21 mouse cellular contexts compared by ENCODE assay signal in genomic region chr1:62444406-62444805, GRCm38 (mm10).
DNase-seq lines count a peak whose midpoint lies in the region; ATAC-seq and TF ChIP-seq lines count a peak whose summit lies in the region.
"Had no signal": no experiment of that assay in that cellular context is flagged by ENCODE, and none has a peak within 500 bp of the region (broad histone marks: within the 10 kb centered on the region; RNA-seq: fewer than 3 reads in every experiment).

No protein-coding gene starts in this region.

- H3K4me3 ChIP-seq in embryonic facial prominence, embryonic 14.5 days (ENCODE audit: low read depth, low read length): no peak overlapping the region
- H3K4me3 ChIP-seq in embryonic facial prominence, embryonic 10.5 days: no peak overlapping the region
- H3K4me3 ChIP-seq in embryonic fibroblast, embryonic 13.5 days (ENCODE audit: insufficient read depth, low read length): no peak overlapping the region
- H3K4me3 ChIP-seq: embryonic facial prominence, embryonic 12.5 days; embryonic facial prominence, embryonic 15.5 days; forebrain, embryonic 12.5 days had no signal

- H3K27me3 ChIP-seq in embryonic facial prominence, embryonic 14.5 days (replicated peaks; ENCODE audit: control insufficient read depth, insufficient read depth, low read length): no peaks in the 10 kb centered on the region
- no peaks in the 10 kb centered on the region for H3K27me3 ChIP-seq in embryonic facial prominence, embryonic 10.5 days (replicated peaks; ENCODE audit: low read depth, poor library complexity, severe bottlenecking)
- H3K27me3 ChIP-seq: embryonic facial prominence, embryonic 12.5 days; embryonic facial prominence, embryonic 15.5 days; forebrain, embryonic 12.5 days; Patski had no signal

- TF ChIP-seq CTCF in embryonic fibroblast, embryonic 13.5 days (IDR thresholded peaks at IDR 0.05; ENCODE audit: borderline replicate concordance, insufficient read depth, low read length): no peak

- no peak for TF ChIP-seq POLR2A in embryonic fibroblast, embryonic 13.5 days (IDR thresholded peaks at IDR 0.05; ENCODE audit: low read depth, low read length)

- H3K4me1 ChIP-seq in embryonic facial prominence, embryonic 14.5 days (ENCODE audit: control insufficient read depth, insufficient read depth, low read length): peaks cover 9% of the 10 kb centered on the region
- 0 out of 2 replicates have a peak, but pooled peaks cover 4% of the 10 kb centered on the region for H3K4me1 ChIP-seq in embryonic facial prominence, embryonic 10.5 days
- H3K4me1 ChIP-seq in embryonic fibroblast, embryonic 13.5 days (ENCODE audit: control insufficient read depth, insufficient read depth, low read length): peaks cover 9% of the 10 kb centered on the region
- H3K4me1 ChIP-seq: forebrain, embryonic 12.5 days had no signal

- no peaks in the 10 kb centered on the region for H3K36me3 ChIP-seq in embryonic facial prominence, embryonic 14.5 days (ENCODE audit: control insufficient read depth, insufficient read depth, low read length)
- H3K36me3 ChIP-seq in embryonic facial prominence, embryonic 10.5 days (replicated peaks): no peaks in the 10 kb centered on the region
- H3K36me3 ChIP-seq: embryonic facial prominence, embryonic 12.5 days; embryonic facial prominence, embryonic 15.5 days; forebrain, embryonic 12.5 days had no signal

- no peak overlapping the region for H3K4me2 ChIP-seq in embryonic facial prominence, embryonic 14.5 days (ENCODE audit: low read depth, low read length)
- H3K4me2 ChIP-seq: embryonic facial prominence, embryonic 12.5 days; embryonic facial prominence, embryonic 15.5 days; forebrain, embryonic 12.5 days had no signal

- H3K9me3 ChIP-seq in embryonic facial prominence, embryonic 14.5 days (ENCODE audit: control insufficient read depth, low read length): no peaks in the 10 kb centered on the region
- no peaks in the 10 kb centered on the region for H3K9me3 ChIP-seq in embryonic facial prominence, embryonic 10.5 days
- H3K9me3 ChIP-seq: embryonic facial prominence, embryonic 12.5 days; embryonic facial prominence, embryonic 15.5 days; forebrain, embryonic 12.5 days had no signal

- H3K27ac ChIP-seq in embryonic facial prominence, embryonic 14.5 days (replicated peaks; ENCODE audit: low read depth, low read length): no peak overlapping the region
- no peak overlapping the region for H3K27ac ChIP-seq in embryonic facial prominence, embryonic 10.5 days (replicated peaks)
- peak overlapping the region; percentile 92 for H3K27ac ChIP-seq in embryonic fibroblast, embryonic 13.5 days (ENCODE audit: insufficient read depth, low read length)
- H3K27ac ChIP-seq: embryonic facial prominence, embryonic 12.5 days; embryonic facial prominence, embryonic 15.5 days; forebrain, embryonic 12.5 days had no signal

- 67% methylated on average over 3 of the region's 3 CpGs for WGBS in embryonic facial prominence, embryonic 14.5 days
- 93% methylated on average over 3 of the region's 3 CpGs for WGBS in embryonic facial prominence, embryonic 10.5 days

- peak; percentile 70 for DNase-seq in embryonic facial prominence, embryonic 14.5 days (ENCODE audit: low spot score)
- no peak for DNase-seq in embryonic facial prominence, embryonic 10.5 days (ENCODE audit: low spot score)
- DNase-seq in 3T3-L1 (ENCODE audit: low read depth, low spot score): peak; percentile 55
- no peak for DNase-seq in yolk sac, embryonic 10.5 days (ENCODE audit: low spot score)
- DNase-seq in embryo, embryonic 11 days: no peak
- DNase-seq: adrenal gland, adult 8-10 months; adrenal gland, postnatal 14 days; adrenal gland, postnatal 36 days; cerebellum, adult 11-12 months; cerebellum, adult 2 months; cerebellum, adult 9-10 months; cerebellum, postnatal 10 days; cerebellum, postnatal 25 days had no signal

- ATAC-seq in embryonic facial prominence, embryonic 14.5 days (ENCODE audit: low read depth): peak; percentile 30; the same call in 1 of the 2 replicates
- ATAC-seq: activated CD4-positive, CD25-positive, alpha-beta regulatory T cell, adult 4 months; forebrain, embryonic 14.5 days; forebrain, embryonic 16.5 days; Patski had no signal

- no peak overlapping the region for H3K9ac ChIP-seq in embryonic facial prominence, embryonic 14.5 days (ENCODE audit: low read depth, low read length)
- H3K9ac ChIP-seq: embryonic facial prominence, embryonic 12.5 days; embryonic facial prominence, embryonic 15.5 days; forebrain, embryonic 12.5 days had no signal

Comparison
In these comparisons a context has a peak if more than half of its experiments do, and no peak if none do; other contexts are left out.
1. DNase-seq: peak in embryonic facial prominence, embryonic 14.5 days (single experiment) and 3T3-L1 (single experiment); none in embryonic facial prominence, embryonic 10.5 days (single experiment), yolk sac, embryonic 10.5 days (single experiment) and embryo, embryonic 11 days (single experiment).